Mouse (Mus musculus) liver, embryonic 13.5 days (tissue): ENCODE data around the gene Hc. TPM values are rescaled to one million over a fixed set of nuclear protein-coding genes. Genes with fewer than 3 reads are reported as not detected.

ENCODE experiments used
- ATAC-seq: fragments of 200-750 bp; cut with Nextera tagmentation; 2 replicates; pipeline ENCODE4 v1.8.0; 2017; ENCODE audit warnings: low read depth, mild to moderate bottlenecking, moderate number of reproducible peaks, moderate library complexity
- DNase-seq: peaks from one replicate; pipeline ENCODE4 v3.0.0; 2022
- H3K27ac ChIP-seq: fragments of 300-500 bp; sonication (generic); 2 replicates; pipeline ENCODE4 v1.5.1; 2015; ENCODE audit warnings: moderate library complexity, mild to moderate bottlenecking, inconsistent platforms
- H3K27me3 ChIP-seq: fragments of 300-500 bp; sonication (generic); 2 replicates; pipeline ENCODE4 v1.6.1; 2015; ENCODE audit warnings: mild to moderate bottlenecking, inconsistent platforms
- H3K36me3 ChIP-seq: fragments of 300-500 bp; sonication (generic); 2 replicates; pipeline ENCODE4 v1.6.1; 2015; ENCODE audit warnings: mild to moderate bottlenecking, inconsistent platforms
- H3K4me1 ChIP-seq: fragments of 300-500 bp; sonication (generic); replicated peaks from 2 replicates; pipeline ENCODE4 v1.6.1; 2015; ENCODE audit warnings: inconsistent platforms
- H3K4me2 ChIP-seq: fragments of 300-500 bp; sonication (generic); 2 replicates; pipeline ENCODE4 v1.6.1; 2015; ENCODE audit warnings: inconsistent platforms, mild to moderate bottlenecking, moderate library complexity
- H3K4me3 ChIP-seq: fragments of 300-500 bp; sonication (generic); replicated peaks from 2 replicates; pipeline ENCODE4 v1.5.1; 2015; ENCODE audit warnings: mild to moderate bottlenecking, inconsistent platforms
- H3K9ac ChIP-seq: fragments of 300-500 bp; sonication (generic); 2 replicates; pipeline ENCODE4 v1.6.1; 2015; ENCODE audit warnings: mild to moderate bottlenecking, inconsistent platforms
- H3K9me3 ChIP-seq: fragments of 300-500 bp; sonication (generic); replicated peaks from 2 replicates; pipeline ENCODE4 v1.6.1; 2016; ENCODE audit warnings: inconsistent platforms
- WGBS: fragments of 180-500 bp; shearing (Covaris S2); methylation state at CpG from one replicate; pipeline ENCODE4 v1.1.7; 2015; ENCODE audit not compliant: insufficient replicate concordance; 5-methylcytosine and 5-hydroxymethylcytosine counted together
- polyA plus RNA-seq: library from polyadenylated mRNA; unstranded; fragments of >200 nt; fragmentation: Nextera tagmentation; extraction: Ambion mirVana; gene quantifications from 2 replicates; pipeline ENCODE4 v1.2.1, GENCODE M21; 2015

The Hc gene
- polyA plus RNA-seq, 1 experiment from 2014 or later: 17.8 TPM

DNA sequence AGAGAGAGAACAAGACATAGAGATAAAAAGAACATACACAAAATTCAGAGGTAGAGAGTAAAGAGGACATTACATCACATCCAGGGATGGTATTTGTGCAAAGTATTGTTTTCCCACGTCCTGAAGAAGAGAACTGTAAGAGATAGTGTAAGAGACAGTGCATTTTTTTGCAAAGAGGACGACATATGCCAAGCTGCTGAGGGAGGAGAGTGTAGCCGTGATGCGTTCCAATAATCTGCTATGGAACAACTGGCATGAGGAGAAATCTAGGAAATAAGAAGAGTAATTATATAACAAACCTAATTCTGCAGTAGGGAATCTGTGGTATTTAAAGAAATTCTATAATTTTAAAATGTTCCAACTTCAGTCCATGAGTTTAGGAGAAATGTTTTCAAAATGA, 26.2 kb upstream of the Hc start:
- no peak overlapping the region for H3K4me2 ChIP-seq
- no peak overlapping the region for H3K4me3 ChIP-seq
- no peaks in the 10 kb centered on the region for H3K9me3 ChIP-seq
- 60% methylated on average over 4 of the region's 4 CpGs for WGBS
- H3K9ac ChIP-seq: no peak overlapping the region
- DNase-seq: no peak
- ATAC-seq: no peak
- H3K36me3 ChIP-seq: no peaks in the 10 kb centered on the region
- H3K27ac ChIP-seq: no peak overlapping the region
- H3K27me3 ChIP-seq: no peaks in the 10 kb centered on the region
- no peaks in the 10 kb centered on the region for H3K4me1 ChIP-seq

DNA sequence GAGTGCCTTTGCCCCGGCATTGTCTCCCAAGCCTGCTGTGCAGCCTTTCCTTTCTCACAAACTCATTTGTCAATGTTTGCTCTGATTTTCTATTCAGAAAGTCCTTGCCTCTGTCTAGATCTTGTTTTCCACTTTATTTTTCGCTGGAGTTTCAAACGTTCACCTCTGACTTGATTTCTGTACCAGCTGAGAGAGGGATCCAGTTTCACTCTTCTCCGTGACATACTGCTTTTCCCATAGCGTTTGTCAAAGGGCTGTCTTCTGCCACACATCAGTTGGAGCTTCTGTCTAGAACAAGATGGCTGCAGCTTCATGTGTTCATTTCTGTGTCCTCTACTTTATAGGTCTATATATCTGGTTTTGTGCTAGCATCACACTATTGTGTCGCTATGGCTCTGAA, 17.9 kb upstream of the Hc start:
- Histone ChIP-seq H3K36me3 (no peaks in the 10 kb centered on the region), H3K9ac (no peak overlapping the region), H3K27ac (no peak overlapping the region), H3K4me3 (no peak overlapping the region), H3K4me2 (no peak overlapping the region), H3K27me3 (no peaks in the 10 kb centered on the region), H3K4me1 (no peaks in the 10 kb centered on the region), H3K9me3 (no peaks in the 10 kb centered on the region)
- WGBS: 62% methylated on average over 6 of the region's 6 CpGs
- ATAC-seq: no peak
- no peak for DNase-seq

DNA sequence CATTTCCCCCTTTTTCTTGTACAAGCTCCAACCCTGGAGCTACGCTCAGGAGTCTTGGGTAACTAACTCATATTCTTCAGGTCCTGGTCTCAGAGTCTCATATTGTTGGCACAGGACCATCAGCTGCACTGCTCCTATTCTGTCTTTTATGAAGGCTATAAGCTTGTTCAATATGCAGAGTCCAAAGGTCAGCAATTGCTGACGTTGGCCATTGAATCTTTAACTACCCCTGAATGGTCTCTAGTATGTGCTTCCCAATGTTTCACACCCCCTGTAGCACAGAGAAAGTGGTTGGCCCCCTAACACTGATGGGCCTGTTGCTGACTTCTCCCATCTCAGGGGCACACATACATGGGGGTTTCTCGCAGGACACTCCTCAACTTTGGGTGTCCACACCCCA, 13.1 kb upstream of the Hc start:
- 68% methylated on average over 3 of the region's 3 CpGs for WGBS
- Histone ChIP-seq H3K4me2 (no peak overlapping the region), H3K9ac (no peak overlapping the region), H3K4me3 (no peak overlapping the region), H3K27ac (no peak overlapping the region), H3K4me1 (no peaks in the 10 kb centered on the region; the same call in 1 of the 2 replicates), H3K27me3 (no peaks in the 10 kb centered on the region), H3K9me3 (no peaks in the 10 kb centered on the region), H3K36me3 (no peaks in the 10 kb centered on the region)
- DNase-seq (no peak), ATAC-seq (no peak)

DNA sequence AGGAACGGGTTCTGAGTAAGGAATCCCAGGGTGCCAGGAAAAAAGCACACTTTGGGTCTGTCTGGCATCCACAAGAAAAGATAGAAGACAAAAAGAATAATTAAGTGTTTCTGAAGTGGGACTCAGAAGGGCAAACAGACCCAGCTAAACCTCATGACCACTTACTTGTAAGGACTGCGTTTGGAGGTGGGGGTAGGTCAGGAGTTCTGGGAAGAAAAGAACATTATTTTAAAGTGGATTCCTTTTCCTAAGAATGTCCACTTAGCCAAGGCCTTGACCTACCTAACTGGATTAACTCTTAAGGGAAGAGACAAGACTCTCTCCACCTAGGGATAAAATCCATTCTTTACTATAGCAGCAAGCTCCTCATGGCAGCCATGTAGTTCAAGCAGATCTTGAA, 11.3 kb upstream of the Hc start:
- WGBS: 69% methylated on average over 2 of the region's 2 CpGs
- H3K4me3 ChIP-seq: no peak overlapping the region
- H3K4me1 ChIP-seq: no peaks in the 10 kb centered on the region; the same call in 1 of the 2 replicates
- H3K36me3 ChIP-seq: no peaks in the 10 kb centered on the region
- H3K27me3 ChIP-seq: no peaks in the 10 kb centered on the region
- H3K27ac ChIP-seq: no peak overlapping the region
- H3K4me2 ChIP-seq: no peak overlapping the region
- DNase-seq (no peak), ATAC-seq (no peak)
- no peak overlapping the region for H3K9ac ChIP-seq
- no peaks in the 10 kb centered on the region for H3K9me3 ChIP-seq

DNA sequence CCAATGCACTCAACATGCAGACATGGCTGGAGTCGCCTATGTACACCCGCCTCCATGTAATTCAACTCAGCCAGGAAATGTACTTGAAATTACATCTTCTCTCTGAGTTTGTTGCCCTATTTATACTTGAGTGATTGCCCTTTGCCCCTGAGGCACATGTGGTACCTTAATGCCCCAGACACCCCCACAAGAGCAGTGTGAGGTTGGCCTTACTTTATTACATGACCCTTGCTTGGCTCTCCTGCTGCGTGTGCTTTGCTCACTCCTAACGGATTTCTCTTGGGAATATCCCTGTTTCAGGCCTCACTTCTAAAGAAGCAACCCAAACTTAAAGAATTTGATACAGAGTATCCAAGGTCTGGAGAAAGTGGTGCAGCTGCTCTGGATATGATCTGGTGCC, 9.0 kb upstream of the Hc start:
- no peak overlapping the region for H3K4me3 ChIP-seq
- WGBS: 67% methylated on average over 4 of the region's 4 CpGs

DNA sequence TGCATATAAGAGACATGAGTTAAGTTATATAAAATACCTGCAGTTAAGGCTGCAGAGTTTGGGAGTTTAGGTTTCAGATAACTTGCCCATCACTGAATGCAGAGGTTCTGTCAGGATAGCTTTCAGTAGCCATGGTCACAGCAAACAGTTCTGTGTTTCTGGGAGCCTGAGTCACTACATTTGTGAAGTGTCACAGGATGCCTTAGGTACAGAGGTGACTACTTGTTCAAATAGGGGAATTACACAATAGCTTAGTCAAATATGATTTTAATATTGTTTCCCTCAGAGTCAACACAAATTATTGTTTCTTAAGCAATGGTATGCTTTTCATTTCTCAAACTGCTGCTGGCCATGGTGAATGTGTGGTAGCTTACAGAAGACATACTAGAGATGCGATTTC, 7.9 kb upstream of the Hc start:
- DNase-seq: no peak
- WGBS: 75% methylated on average over 1 of the region's 1 CpGs

More for the DNA sequence above, 9.0 kb upstream of the Hc start:
- no peaks in the 10 kb centered on the region for H3K9me3 ChIP-seq
- H3K27me3 ChIP-seq: no peaks in the 10 kb centered on the region
- ATAC-seq (no peak), DNase-seq (no peak)
- H3K9ac ChIP-seq: no peak overlapping the region
- no peaks in the 10 kb centered on the region; the same call in 1 of the 2 replicates for H3K4me1 ChIP-seq
- H3K36me3 ChIP-seq: no peaks in the 10 kb centered on the region
- H3K4me2 ChIP-seq: no peak overlapping the region
- H3K27ac ChIP-seq: no peak overlapping the region

DNA sequence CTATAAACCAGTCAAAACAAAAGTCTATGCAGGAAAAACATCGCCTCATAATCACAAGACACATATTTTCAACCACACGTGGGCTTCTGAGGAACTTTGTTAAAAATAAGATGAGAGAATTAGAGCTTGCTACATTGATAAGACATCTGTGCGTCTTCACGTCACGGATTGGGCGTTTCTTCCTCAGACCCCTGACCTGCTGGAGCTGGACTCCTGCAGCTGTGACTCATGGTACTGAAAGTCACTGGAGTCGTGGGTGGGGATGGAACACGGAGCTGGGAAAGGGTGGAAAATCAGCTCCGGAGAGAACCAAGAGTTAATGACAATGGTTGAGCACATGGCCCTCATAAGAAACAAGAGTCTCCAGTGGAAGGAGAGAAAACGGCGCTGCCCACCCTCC, 5.9 kb upstream of the Hc start:
- Histone ChIP-seq H3K9me3 (no peaks in the 10 kb centered on the region), H3K27ac (no peak overlapping the region), H3K27me3 (no peaks in the 10 kb centered on the region), H3K4me1 (peaks cover 5% of the 10 kb centered on the region; the same call in 1 of the 2 replicates), H3K4me3 (no peak overlapping the region), H3K4me2 (no peak overlapping the region), H3K9ac (no peak overlapping the region), H3K36me3 (no peaks in the 10 kb centered on the region)
- ATAC-seq: no peak
- WGBS: 74% methylated on average over 11 of the region's 11 CpGs
- DNase-seq: no peak

More for the DNA sequence above, 7.9 kb upstream of the Hc start:
- Histone ChIP-seq H3K9ac (no peak overlapping the region), H3K36me3 (no peaks in the 10 kb centered on the region), H3K4me2 (no peak overlapping the region), H3K4me1 (peaks cover 3% of the 10 kb centered on the region; the same call in 1 of the 2 replicates), H3K27ac (peak overlapping the region; percentile 29; the same call in 1 of the 2 replicates), H3K4me3 (no peak overlapping the region), H3K9me3 (no peaks in the 10 kb centered on the region), H3K27me3 (no peaks in the 10 kb centered on the region)
- ATAC-seq: no peak

DNA sequence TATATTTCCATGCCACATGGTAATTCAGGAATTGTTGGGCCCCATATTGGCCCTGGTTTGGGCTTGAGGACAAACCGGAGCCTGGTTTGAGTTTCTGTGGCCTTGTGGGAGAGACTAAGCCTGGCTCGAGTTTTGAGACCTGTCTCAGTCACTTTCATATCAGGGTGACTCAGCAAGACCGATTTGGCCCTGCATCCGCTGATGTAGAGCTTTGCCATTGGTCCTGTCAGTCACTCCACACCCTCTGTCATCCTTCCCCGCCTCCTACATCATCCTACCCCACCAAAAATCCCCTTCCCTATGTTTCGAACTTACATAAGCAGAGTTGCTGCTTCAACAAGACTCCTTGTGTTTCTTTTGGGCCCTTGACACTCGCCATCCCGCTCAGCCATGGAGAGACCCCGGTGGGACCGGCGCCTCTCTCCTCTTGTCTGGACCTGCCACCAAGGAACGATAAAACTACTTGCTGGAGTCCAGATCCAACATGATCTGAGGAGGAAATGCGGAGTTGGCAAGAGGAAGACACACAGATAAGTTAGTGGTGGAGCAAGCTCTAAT, 5.4 kb upstream of the Hc start:
- Histone ChIP-seq H3K4me2 (no peak overlapping the region), H3K27ac (no peak overlapping the region), H3K4me3 (no peak overlapping the region), H3K36me3 (no peaks in the 10 kb centered on the region), H3K4me1 (peaks cover 5% of the 10 kb centered on the region; the same call in 1 of the 2 replicates), H3K9me3 (no peaks in the 10 kb centered on the region), H3K9ac (no peak overlapping the region), H3K27me3 (no peaks in the 10 kb centered on the region)
- ATAC-seq (no peak), DNase-seq (no peak)
- 74% methylated on average over 13 of the region's 13 CpGs for whole genome bisulfite sequencing

DNA sequence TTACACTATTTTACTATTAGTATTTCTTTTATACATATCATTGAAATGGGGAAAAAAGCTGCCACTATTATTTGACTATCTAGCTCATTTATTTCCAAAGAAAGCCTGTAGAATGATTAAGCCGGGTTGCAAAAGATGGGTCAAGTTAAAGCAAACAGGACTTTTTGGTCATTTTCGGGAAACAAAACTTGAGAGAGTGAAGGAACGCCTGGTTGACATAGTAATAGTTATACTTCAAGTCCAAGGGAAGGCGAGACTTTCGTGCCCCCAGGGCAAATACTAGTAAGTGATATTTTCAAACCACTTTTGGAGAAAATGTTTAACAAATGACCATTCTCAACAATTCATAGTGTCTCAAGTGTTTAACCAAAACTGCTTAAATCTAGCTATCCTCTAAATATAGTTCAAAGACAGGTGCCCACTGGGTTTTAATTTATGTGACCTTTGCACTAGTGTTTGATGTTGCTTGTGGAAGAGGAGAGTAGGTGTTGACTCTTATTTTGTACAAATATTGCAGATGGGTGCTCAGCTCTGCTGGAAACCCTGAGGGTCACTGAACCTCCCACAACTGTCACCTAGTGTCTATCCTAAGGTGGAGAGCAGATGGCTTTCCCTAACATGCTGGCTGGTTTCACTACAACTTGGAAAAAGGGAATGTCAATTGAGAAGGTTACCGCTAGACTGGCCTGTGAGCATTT, 2.2 kb upstream of the Hc start:
- WGBS: 56% methylated on average over 6 of the region's 6 CpGs
- DNase-seq (no peak), ATAC-seq (no peak; the same call in 1 of the 2 replicates)
- Histone ChIP-seq H3K36me3 (no peaks in the 10 kb centered on the region), H3K4me1 (0 out of 2 replicates have a peak, but pooled peaks cover 5% of the 10 kb centered on the region), H3K9me3 (no peaks in the 10 kb centered on the region), H3K27me3 (no peaks in the 10 kb centered on the region), H3K27ac (peak overlapping the region; percentile 58), H3K4me2 (no peak overlapping the region), H3K4me3 (no peak overlapping the region), H3K9ac (no peak overlapping the region)

DNA sequence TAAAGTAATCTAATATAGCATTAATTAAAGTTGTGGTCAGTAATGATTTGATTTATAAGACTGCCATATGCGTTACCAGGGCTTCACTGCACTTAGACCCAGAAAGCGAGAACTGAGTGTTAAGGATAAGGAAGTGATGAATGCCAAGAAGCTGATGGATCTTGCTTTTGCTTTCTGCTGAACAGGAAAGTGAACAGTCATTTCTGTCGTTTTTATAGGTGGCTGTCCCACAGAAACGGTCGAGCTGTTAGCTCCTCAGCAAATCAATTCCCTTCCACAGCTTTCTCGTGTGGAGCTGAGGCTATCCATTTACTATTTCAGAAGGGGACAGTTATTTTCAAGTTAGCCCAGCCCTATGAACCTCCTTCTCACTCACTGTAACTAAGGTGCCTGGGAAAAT, 341 bp downstream of the Hc start:
- Histone ChIP-seq H3K27me3 (no peaks in the 10 kb centered on the region), H3K36me3 (no peaks in the 10 kb centered on the region), H3K9ac (peak overlapping the region; percentile 29; the same call in 1 of the 2 replicates), H3K4me2 (peak overlapping the region; percentile 17), H3K4me1 (0 out of 2 replicates have a peak, but pooled peaks cover 5% of the 10 kb centered on the region), H3K9me3 (no peaks in the 10 kb centered on the region), H3K4me3 (peak overlapping the region; percentile 28), H3K27ac (peak overlapping the region; percentile 47)
- ATAC-seq: no peak
- DNase-seq: no peak
- 42% methylated on average over 6 of the region's 6 CpGs for WGBS

DNA sequence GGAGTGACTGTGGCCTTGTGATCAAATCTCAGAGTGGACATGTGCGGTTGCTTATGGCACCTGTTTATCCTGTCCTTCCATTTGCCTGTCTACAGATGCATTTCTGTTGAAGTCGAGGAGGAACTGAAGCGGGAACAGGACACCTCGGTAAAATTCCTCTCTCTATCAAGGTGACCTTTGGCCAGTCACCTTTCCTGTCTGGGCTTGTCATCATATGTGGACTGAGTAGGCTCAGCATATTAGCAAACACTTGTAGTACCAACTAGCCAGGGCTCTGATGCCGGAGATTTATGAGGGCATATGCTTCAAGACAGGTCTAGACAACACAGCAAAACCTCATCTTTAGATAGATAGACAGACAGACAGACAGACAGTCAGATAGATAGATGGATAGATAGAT, 982 bp downstream of the Hc start:
- Histone ChIP-seq H3K4me3 (0 out of 2 replicates have a peak overlapping the region, but pooled peaks have one; percentile 17), H3K9me3 (no peaks in the 10 kb centered on the region), H3K27ac (no peak overlapping the region), H3K4me2 (peak overlapping the region; percentile 35), H3K4me1 (0 out of 2 replicates have a peak, but pooled peaks cover 5% of the 10 kb centered on the region), H3K27me3 (no peaks in the 10 kb centered on the region), H3K9ac (no peak overlapping the region), H3K36me3 (no peaks in the 10 kb centered on the region)
- DNase-seq (no peak), ATAC-seq (no peak)
- WGBS: 65% methylated on average over 5 of the region's 5 CpGs

DNA sequence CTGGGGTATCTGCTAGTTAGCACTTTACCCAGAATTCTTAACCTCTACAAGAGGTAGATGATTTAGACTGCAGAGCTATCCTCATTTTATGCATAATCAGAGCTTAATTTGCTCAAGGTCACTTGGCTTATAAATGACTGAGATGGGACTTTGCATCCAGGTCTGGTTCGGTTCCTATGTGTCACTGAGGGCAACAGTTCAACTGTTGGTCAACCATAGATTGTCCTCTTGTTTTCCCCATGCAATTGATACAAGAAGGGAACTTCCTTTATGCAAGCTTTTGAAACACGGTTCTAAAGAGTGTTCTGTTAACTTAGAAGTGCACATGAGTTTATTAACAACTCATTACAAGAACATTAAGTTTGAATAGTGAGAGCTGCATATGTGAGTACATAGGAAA, 2.9 kb downstream of the Hc start:
- WGBS: 39% methylated on average over 2 of the region's 2 CpGs
- Histone ChIP-seq H3K27me3 (no peaks in the 10 kb centered on the region), H3K4me1 (no peaks in the 10 kb centered on the region), H3K4me2 (no peak overlapping the region), H3K9ac (no peak overlapping the region), H3K36me3 (no peaks in the 10 kb centered on the region), H3K4me3 (no peak overlapping the region), H3K27ac (no peak overlapping the region), H3K9me3 (no peaks in the 10 kb centered on the region)
- ATAC-seq: no peak
- DNase-seq: no peak
